Mouse (Mus musculus): ENCODE results near the gene Ssr2.

DNA sequence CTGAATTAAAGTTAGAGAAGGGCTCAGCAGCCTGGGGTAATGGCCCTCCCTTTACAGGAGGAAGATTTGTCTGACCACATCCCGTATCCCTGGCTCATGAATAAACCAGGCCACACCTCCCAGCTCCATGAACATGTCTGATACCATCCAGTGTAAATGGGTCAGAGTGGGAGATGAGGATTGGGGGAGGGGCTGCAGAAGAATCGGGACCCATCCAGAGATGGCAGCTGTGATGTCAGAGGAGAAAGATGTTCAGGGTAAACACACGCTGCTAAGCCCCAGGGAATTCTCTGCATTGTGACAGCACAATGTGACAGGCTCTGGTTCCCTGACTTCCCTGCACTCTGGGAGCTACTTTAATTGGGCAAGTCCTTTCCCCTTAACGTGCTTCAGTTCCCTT lies 12.2 kb upstream of the Ssr2 start:
- no peak for TF ChIP-seq CTCF (conservative IDR thresholded peaks at IDR 0.05; ENCODE audit: low read length)
- no peak for TF ChIP-seq NANOG (IDR thresholded peaks at IDR 0.05; ENCODE audit: borderline replicate concordance, low read length)

All from E14TG2a.4 (cell line).